Mouse (Mus musculus): Measurements from ENCODE around the gene Trmt44.
"Not testable (repeated sequence)": the region's sequence is repeated elsewhere in the genome, so short reads cannot be mapped to it uniquely, and the experiment has no call there.

Trmt44 gene

DNA sequence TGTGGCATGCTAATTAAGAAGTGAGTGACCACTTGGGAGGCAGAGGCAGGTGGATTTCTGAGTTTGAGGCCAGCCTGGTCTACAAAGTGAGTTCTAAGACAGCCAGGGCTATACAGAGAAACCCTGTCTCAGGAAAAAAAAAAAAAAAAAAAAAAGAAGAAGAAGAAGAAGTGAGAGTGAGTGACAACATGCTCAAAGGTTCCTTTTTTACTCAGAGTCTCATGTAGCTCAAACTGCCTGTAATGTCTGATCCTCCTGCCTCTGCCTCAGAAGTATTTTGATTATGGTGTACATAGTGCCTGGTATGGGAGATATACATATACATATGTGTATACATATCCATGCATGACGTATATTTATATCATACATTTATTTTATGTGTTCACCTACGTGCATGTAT lies 9.4 kb upstream of the Trmt44 start:
- DNase-seq, result not testable (repeated sequence)

- no peak for DNase-seq
Measured at GRCm38 (mm10) chr5:35583221-35583783, 8.4 kb upstream of the Trmt44 start.

- DNase-seq, result peak; percentile 92
Measured at GRCm38 (mm10) chr5:35582445-35583220, 7.8 kb upstream of the Trmt44 start, which contains the start of gene Acox3. TSS of gene Acox3 (plus strand) at chr5:35583040.

GRCm38 (mm10) chr5:35580156-35580922 lies 5.5 kb upstream of the Trmt44 start:
- no peak for DNase-seq

GRCm38 (mm10) chr5:35579247-35579893 lies 4.5 kb upstream of the Trmt44 start:
- DNase-seq, result no peak

GRCm38 (mm10) chr5:35578411-35578810 lies 3.5 kb upstream of the Trmt44 start:
- no peak for DNase-seq

DNA sequence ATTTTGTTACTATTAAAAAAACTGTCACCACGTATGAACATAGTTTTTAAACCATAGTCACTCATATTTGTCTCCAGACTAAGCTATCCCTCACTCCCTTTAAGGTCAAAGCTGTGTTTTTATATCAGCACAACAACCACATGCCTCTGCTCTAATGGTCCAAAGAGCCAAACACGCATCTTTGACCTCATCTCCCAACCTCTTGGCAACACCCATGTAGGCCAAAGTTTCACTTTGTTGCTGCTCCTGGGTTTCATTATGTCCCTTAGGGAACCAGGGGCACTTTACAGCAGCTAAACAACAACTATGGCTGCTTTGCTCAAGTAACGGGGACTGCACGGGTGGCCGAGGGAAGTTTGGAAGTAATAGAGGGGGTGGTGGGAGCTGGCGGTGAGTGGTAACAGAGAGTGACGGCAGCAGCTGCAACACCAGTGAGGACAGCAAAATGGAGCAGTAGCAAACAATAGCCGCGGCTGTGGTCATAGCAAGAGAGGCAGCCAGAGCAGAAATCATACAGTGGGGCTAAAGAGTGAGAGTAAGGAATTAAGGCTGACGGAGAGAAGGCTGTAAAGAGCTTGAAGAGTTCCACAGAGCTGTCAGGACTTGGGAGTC lies 1.6 kb upstream of the Trmt44 start:
- no peak for DNase-seq

DNA sequence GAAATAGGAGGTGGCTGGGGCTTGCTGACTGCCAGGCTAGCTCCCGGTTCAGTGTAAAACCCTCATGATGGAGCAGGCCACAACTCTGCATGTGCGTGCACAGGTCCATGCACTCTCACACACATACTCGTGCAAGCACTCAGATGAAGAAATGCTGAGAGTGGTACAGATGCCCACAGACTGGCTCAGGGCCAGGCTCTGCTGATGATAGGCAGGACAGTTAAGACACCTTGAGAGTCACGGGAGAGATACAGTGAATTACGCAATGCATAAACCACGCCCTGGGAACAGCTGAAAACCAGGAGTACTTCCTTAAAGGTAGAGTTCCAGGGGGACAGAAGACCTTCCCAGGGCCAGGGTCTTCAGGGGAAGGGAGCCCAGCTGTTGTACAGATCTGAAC lies 3.3 kb downstream of the Trmt44 start:
- no peak for DNase-seq

- no peak for DNase-seq
Measured at GRCm38 (mm10) chr5:35566632-35567031, 8.2 kb downstream of the Trmt44 start.

DNA sequence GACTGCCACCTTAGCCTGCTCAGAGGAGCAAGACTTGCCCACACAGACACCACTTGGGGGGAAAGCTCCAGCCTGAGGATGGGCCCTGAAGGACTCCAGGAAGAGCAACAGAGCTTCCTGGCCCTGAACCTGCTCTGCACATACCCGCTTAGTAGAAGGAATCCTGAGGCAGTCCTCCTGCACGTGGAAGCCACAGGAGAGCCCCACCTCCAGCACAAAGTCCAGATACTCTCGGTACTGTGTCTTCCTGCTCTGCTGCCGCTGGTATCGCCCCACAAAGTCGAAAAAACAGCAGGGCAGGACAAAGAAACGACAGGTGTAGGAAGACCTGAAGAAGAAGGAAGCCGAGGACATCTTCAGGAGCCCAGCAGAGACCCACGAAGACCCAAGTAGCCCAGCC lies 9.7 kb downstream of the Trmt44 start:
- no peak for DNase-seq

DNA sequence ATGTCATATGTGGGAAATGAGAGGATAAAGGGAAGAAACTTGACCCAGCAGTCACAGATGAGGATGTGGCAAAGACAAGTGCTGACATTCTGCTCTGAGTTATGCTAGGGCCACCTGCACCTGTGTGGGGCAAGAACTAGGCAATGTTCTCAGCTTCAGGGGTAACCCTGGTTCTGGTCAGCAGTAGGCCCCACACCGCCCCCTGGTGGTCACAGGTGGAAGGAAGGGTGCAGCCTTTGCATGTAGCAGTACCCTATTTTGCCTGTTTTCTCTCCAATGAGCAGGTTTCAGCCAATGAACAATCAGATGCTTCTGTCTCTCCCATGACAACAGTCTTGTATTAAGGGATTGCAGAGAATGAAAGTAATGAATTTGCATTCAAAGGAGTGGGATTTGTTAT lies 11.4 kb downstream of the Trmt44 start:
- peak; percentile 86 for DNase-seq

DNA sequence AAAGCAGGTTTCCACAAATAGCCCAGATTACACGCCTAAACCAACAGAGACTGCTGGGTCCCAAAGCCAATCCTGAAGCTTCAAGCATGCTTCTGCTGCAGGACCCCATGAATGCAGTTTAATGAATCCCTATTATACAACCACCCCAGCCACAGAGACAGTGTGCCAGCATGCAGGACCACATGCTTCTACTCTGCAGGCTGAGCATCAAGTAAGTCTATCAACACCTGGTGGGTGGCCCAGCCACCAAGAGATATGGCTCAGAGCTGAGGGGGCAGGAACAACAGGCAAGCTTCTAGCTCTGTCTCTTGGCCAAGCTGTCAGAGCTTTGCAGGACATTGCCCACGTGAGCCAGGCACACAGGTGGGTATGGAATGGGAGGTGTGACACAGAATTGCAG lies 12.3 kb downstream of the Trmt44 start:
- no peak for DNase-seq

GRCm38 (mm10) chr5:35559447-35559846 lies 15.4 kb downstream of the Trmt44 start:
- DNase-seq, result no peak

DNA sequence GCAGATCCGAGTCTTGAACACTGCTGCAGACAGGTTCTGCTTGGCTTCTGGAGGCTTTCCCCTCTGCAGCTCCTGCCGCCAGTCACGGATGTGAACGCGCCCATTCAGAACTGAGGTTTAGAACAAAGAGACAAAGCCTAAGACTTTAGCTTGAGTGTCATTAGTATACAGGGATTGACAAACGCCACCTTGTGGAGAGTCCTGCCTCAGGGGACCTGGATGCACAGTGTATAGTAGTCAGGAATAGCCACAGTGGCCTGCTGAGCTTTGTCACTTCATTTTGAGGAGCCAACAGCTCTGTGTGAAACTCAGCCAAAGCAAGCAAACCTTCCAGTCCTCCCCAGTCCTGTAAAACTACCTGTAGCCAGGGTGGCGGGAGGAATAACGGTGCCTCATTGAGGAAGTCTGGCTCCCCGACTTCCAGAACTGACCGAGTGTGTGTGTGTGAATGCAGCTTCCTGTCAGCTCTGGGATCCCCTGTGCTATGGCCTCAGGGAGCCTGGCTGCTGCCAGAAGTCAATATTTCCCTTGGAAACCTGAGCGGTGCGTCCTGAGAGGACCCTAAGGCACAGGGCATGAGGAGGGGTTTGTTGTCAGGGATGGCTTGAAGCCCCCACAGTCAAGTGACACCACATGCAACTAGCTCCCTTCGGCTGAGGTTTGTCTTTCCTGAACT lies 16.8 kb downstream of the Trmt44 start:
- DNase-seq, result no peak

DNA sequence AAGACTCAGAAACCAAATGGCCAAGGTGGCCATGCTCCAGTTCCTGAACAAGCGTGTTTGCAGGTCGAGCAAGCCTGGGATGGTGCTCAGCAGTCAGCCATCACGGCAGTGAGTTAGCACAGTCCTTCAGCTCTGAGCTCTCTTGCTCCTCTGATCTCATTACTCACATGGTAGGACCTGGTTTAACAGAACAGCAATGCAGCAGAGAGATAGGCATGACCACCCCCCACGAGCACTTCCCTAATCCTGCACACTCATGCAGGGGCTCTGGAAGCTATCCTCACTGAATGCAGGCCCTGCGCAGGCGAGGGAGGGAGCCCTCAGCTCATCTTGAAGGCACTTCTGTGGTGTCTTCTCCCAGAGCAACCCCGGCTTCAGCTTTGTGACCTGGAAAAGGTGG lies 18.5 kb downstream of the Trmt44 start:
- DNase-seq, result no peak

DNA sequence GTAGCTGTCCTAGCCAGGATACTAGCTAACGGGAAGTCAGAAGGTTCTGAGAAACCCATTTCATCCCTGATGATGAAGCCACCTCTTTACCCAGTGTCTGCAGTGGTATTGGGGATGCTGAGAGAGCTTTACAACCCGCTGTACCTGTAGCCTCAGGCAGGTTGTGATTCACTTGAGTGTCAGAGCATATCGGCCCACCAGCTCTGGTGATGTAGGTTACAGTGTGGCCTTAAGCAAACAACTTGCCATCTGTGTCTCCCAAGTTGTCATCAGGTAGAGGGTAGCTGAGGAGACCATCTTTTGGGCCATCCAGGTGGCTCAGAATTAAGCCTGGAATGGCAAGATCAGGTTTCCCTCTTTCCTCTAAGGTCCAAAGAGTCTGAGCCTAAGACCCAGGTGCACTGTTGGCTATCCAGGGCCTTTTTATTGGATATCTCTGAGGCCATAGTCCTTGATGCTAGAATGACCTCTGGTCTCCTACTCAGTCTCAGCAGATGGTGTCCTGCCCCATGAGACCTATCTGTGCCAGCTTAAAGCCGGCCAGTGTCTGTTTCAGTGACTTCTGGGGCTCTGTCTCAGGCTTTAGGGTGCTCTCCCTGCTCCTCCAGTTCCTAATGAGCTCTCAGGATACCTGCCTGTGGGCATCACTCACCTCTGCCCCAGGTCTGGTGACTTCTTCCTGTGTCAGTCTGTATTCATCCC lies 21.9 kb downstream of the Trmt44 start:
- DNase-seq, result no peak

DNA sequence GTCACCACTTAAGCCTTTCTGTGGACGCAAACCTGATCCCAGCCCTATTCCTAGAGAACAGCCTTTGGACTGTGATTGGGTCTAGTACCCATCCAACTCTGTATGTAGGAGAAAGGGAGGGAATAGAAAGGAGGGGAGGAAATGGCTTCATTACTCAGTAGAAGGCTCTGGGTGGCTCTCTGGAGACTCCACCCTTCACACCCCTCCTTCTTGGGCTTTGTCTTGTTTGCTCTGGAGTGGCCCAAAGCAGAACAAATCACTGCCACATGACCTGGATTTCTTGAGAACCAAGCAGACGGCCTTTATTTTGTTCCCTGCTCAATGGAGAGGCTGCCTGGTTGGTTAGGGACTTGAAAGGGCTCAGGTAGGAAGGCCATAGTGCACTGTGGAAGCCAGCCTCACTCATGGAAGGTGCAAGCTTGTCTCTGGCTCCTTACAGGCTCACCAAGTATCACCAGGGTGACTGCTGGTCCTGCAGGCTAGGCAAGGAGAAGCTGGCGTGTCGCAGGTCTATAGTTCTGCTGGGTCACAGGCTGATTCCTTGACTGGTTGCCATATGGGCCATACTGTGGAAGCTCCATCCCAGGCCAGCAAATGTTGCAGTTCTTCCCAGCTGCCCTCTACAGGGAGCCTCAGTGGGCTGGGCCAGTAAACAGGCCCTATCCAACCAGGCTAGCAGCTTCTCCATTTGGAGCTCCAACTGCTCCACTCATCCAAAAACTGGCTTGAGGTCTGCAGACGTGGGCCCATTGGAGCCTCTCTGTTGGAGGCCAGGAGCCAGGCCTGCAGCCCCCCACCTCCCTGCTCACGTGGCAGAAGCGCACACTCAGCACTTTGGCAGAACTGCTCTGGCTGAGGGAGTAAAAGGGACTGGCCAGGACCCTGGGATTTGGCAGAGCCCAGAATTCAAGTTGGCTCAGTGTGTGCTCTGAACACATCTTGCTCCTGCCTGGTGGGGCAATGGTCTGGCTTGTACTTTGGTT lies 22.7 kb downstream of the Trmt44 start:
- DNase-seq, result no peak

GRCm38 (mm10) chr5:35546127-35546526 lies 28.7 kb downstream of the Trmt44 start:
- no peak for DNase-seq

DNA sequence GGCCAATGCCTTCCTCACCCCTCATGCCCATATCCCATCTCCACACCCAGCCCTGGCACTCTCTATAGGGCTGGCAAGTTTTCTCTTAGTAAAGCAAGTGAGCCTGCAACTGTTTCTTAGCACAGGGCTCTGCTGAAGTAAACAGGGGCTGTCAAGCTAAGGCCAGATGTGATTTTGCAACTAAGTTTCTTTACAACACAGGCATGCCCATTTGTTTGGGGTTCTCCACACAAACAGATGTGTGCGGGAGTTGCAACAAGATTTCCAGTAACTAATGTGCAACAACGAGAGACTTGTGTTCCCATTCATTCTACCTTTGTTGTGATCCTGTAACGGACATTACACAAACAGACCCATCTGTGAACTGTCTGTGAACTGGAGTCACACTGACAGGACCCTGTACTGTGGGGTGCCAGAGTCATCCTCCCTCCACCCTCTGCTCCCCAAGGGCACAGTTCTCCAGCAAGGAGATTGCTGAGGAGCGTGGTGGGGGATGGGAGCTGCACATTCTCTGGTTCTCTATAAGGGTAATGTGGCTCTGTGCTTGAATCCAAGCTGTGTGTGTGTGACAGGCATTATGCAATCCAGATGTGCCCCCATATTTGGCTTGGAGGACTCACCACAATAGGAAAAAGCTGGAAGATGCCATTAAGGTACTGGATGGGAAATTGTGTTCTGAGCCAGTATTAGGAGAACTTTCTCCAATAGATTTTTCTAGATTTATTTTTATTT lies 33.6 kb downstream of the Trmt44 start:
- no peak for DNase-seq

DNA sequence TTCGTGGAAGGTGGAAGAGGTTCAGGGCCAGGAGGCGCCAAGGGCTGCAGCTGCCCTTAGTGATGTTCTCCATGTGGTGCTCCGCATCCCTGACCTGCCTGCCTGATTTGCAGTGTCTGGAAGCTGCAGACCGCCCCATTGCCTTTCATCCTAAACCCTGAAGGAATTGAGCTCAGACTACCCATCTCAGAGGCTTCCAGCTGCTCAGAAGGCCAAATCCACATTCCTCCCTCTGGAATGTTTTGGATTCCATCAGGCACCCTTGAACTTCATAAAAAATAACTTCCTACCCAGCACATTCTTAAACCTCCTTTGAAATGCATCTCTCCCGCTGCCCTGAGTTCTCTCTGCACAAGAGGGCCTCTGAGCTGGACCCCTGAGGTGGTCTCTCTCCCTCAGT lies 34.3 kb downstream of the Trmt44 start:
- DNase-seq, result no peak

Measured in right cerebral cortex, postnatal 4 days (tissue).